Mouse (Mus musculus): ENCODE measurements at regions not wholly inside any gene's neighbourhood (a gene's known extent, or its start where the extent isn't known, plus 50 kb on each side); places are given as distances from the start of the nearest gene placed in this dataset.

DNA sequence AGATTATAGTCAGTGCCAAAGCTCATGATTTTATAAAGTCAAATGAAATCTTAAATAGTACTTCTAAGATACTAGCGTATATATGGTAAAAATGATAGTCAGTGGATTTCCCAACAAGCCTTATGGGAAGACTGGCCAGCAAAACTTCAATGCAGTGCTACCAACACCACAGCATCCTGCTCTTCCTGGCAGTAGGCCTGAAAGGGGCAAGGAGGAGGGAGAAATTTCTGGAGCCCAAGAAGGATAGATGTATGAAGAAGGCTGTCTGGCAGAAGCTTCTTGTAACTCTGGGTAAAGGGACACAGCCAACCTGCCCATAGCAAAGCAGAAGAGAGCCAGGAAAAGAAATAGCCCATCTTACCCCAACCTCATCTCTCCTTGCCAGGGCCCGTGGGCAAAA lies 209.0 kb upstream of the Tsc22d2 start:
- no peak for ATAC-seq (replicated peaks; ENCODE audit: insufficient number of reproducible peaks, low FRiP score, low TSS enrichment, low read depth)
- DNase-seq (ENCODE audit: low spot score) = no peak
- Histone ChIP-seq H3K9me3 (replicated peaks; ENCODE audit: control insufficient read depth, low read length) (no peaks in the 10 kb centered on the region), H3K27me3 (ENCODE audit: control insufficient read depth, insufficient read depth, low read length) (no peaks in the 10 kb centered on the region), H3K36me3 (replicated peaks; ENCODE audit: control insufficient read depth, insufficient read depth, low read depth, low read length) (no peaks in the 10 kb centered on the region), H3K4me3 (ENCODE audit: low read depth, low read length) (no peak overlapping the region), H3K4me2 (ENCODE audit: low read depth, low read length) (no peak overlapping the region), H3K27ac (replicated peaks; ENCODE audit: low read depth, low read length) (no peak overlapping the region), H3K9ac (replicated peaks; ENCODE audit: low read length) (no peak overlapping the region), H3K4me1 (ENCODE audit: control insufficient read depth, insufficient read depth, low read length) (no peaks in the 10 kb centered on the region)
- 90% methylated on average over 2 of the region's 2 CpGs for WGBS

DNA sequence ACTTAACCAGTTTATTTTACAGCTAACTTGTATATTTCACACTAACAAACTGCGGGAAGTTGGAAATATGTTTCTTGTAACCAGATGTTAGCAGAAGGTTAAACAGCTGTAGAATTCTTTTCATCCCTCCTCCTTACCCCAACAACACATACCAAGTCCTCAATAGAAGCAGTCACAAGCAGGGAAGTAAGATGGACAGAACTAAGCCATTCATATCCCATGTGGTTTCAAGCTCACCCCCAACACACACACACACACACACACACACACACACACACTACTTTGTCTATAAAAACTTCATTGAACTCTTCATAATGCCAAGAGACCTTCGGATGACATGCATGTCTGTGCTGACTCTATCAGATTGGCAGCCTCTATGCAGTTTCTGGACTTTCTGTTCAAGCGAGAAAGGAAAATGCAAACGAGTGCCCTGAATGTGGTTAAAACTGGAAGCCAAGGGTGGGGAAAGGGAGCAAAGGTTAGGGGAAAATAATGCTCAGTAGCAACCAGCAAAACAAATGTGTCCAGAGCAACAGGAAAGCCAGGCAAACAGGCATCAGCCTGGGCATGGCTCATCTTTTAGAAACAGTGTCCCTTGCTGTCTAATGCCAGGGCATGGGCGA lies 207.6 kb upstream of the Tsc22d2 start:
- Histone ChIP-seq H3K9me3 (replicated peaks; ENCODE audit: control insufficient read depth, low read length) (no peaks in the 10 kb centered on the region), H3K4me3 (ENCODE audit: low read depth, low read length) (no peak overlapping the region), H3K27ac (replicated peaks; ENCODE audit: low read depth, low read length) (no peak overlapping the region), H3K4me2 (ENCODE audit: low read depth, low read length) (no peak overlapping the region), H3K36me3 (replicated peaks; ENCODE audit: control insufficient read depth, insufficient read depth, low read depth, low read length) (no peaks in the 10 kb centered on the region), H3K27me3 (ENCODE audit: control insufficient read depth, insufficient read depth, low read length) (no peaks in the 10 kb centered on the region), H3K4me1 (ENCODE audit: control insufficient read depth, insufficient read depth, low read length) (no peaks in the 10 kb centered on the region), H3K9ac (replicated peaks; ENCODE audit: low read length) (no peak overlapping the region)
- 67% methylated on average over 5 of the region's 5 CpGs for WGBS
- no peak for DNase-seq (ENCODE audit: low spot score)
- ATAC-seq (replicated peaks; ENCODE audit: insufficient number of reproducible peaks, low FRiP score, low TSS enrichment, low read depth) = no peak

DNA sequence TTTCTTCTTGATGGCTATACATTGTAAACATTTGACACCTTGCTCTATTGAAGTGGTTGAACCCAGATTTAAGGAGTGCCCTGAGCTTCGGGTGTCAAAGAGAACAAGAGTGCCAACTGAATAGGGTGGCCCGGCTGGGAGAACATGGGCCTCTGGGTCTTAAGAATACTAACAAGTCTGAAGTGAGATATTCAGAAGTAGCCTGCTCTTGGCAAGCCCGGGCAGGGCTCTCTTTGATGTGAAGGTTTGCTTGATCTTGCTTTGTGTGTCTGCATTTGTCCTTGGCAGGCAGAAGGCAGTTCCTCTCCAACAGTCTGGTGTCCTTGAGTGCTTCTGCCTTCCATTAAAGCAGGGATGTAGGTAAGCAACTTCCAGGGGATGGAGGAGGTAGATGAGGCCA lies 203.5 kb upstream of the Tsc22d2 start:
- Histone ChIP-seq H3K9ac (replicated peaks; ENCODE audit: low read length) (no peak overlapping the region), H3K9me3 (replicated peaks; ENCODE audit: control insufficient read depth, low read length) (no peaks in the 10 kb centered on the region), H3K4me2 (ENCODE audit: low read depth, low read length) (no peak overlapping the region), H3K36me3 (replicated peaks; ENCODE audit: control insufficient read depth, insufficient read depth, low read depth, low read length) (no peaks in the 10 kb centered on the region), H3K4me3 (ENCODE audit: low read depth, low read length) (no peak overlapping the region), H3K4me1 (ENCODE audit: control insufficient read depth, insufficient read depth, low read length) (no peaks in the 10 kb centered on the region), H3K27ac (replicated peaks; ENCODE audit: low read depth, low read length) (no peak overlapping the region), H3K27me3 (ENCODE audit: control insufficient read depth, insufficient read depth, low read length) (no peaks in the 10 kb centered on the region)
- peak; percentile 10 for DNase-seq (ENCODE audit: low spot score)
- ATAC-seq (replicated peaks; ENCODE audit: insufficient number of reproducible peaks, low FRiP score, low TSS enrichment, low read depth) = no peak
- WGBS = 77% methylated on average over 3 of the region's 3 CpGs

DNA sequence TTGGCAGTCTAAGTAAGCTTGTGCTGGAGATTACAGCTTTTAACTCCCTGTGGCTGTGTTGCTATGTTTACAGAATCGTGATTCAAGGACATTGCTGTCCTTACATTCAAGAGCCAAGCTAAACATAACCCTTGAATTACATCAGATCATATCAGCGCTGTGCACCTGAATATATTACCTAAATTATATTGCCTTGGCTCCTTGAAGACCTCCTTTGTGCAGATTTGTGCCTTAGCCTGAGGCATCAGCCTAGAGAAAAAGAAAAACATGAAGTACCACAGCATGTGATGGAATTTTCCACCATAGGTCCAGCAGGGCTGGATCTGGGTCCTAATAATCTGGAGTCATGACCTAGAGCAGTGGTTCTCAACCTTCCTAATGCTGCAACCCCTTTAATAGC lies 189.8 kb upstream of the Tsc22d2 start:
- no peaks in the 10 kb centered on the region for H3K4me1 ChIP-seq (ENCODE audit: control insufficient read depth, insufficient read depth, low read length)
- no peak overlapping the region for H3K4me2 ChIP-seq (ENCODE audit: low read depth, low read length)
- WGBS = 85% methylated on average over 2 of the region's 2 CpGs
- H3K27ac ChIP-seq (replicated peaks; ENCODE audit: low read depth, low read length) = no peak overlapping the region
- no peak overlapping the region for H3K9ac ChIP-seq (replicated peaks; ENCODE audit: low read length)
- H3K4me3 ChIP-seq (ENCODE audit: low read depth, low read length) = no peak overlapping the region
- DNase-seq (ENCODE audit: low spot score) = no peak
- no peak for ATAC-seq (replicated peaks; ENCODE audit: insufficient number of reproducible peaks, low FRiP score, low TSS enrichment, low read depth)
- H3K27me3 ChIP-seq (ENCODE audit: control insufficient read depth, insufficient read depth, low read length) = no peaks in the 10 kb centered on the region
- no peaks in the 10 kb centered on the region for H3K9me3 ChIP-seq (replicated peaks; ENCODE audit: control insufficient read depth, low read length)
- H3K36me3 ChIP-seq (replicated peaks; ENCODE audit: control insufficient read depth, insufficient read depth, low read depth, low read length) = no peaks in the 10 kb centered on the region

DNA sequence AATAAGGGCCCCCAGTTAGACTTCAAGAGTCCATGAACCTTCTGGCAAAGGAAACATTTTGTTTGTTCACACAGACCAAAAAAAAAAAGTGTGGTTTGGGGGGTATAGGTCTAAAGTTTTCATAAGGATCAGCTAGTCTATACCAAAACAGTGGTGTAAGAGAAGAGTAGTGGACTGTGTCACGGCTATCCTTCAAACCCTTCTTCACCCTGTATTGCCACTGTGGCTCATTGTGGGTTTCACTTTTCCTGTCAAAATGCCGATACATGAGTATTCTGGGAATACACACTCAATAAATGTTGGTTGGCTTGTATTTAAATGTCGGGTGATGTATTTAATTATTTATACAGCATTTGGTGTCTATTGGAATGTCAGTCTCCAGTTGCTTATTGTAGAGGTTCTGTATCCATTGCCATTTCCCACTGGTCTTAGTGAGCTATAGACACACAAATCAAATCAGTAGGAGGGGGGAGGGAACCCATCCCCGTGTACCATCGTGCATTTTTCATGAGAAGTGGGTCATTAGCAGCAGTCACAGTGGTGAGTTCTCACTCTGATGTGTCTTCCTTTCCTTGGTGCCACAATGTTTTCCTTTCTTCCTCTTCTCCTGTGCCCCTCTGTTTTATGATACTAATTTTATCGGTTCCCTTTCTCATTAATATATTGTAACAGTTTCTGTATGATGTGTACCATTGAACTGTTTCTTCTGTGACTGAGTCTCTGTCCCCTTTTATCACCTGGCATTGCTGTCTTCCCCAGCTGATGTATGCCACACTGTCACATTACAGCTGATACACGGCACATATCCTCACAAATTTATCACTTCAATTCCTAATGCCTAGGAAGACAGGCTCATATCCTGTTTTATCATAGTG lies 187.8 kb upstream of the Tsc22d2 start:
- Histone ChIP-seq H3K36me3 (replicated peaks; ENCODE audit: control insufficient read depth, insufficient read depth, low read depth, low read length) (no peaks in the 10 kb centered on the region), H3K27me3 (ENCODE audit: control insufficient read depth, insufficient read depth, low read length) (no peaks in the 10 kb centered on the region), H3K27ac (replicated peaks; ENCODE audit: low read depth, low read length) (no peak overlapping the region), H3K4me2 (ENCODE audit: low read depth, low read length) (no peak overlapping the region), H3K4me3 (ENCODE audit: low read depth, low read length) (no peak overlapping the region), H3K9me3 (replicated peaks; ENCODE audit: control insufficient read depth, low read length) (no peaks in the 10 kb centered on the region), H3K4me1 (ENCODE audit: control insufficient read depth, insufficient read depth, low read length) (no peaks in the 10 kb centered on the region), H3K9ac (replicated peaks; ENCODE audit: low read length) (no peak overlapping the region)
- 86% methylated on average over 7 of the region's 7 CpGs for WGBS
- ATAC-seq (replicated peaks; ENCODE audit: insufficient number of reproducible peaks, low FRiP score, low TSS enrichment, low read depth) (no peak), DNase-seq (ENCODE audit: low spot score) (no peak)

DNA sequence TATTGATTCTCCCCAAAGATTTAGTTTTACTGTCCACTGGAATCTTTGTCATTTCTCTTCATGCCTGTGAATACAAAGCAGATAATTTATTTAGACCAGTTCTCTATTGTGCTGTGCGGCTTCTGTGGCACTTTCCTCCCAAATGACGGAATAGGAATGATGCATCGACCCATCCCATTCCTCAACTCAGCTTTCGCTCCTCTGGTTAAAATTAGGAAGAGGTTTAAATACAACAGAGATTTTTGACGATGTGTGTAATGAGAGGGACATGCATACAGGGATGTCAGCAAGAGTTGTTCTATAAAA lies 187.2 kb upstream of the Tsc22d2 start:
- no peak overlapping the region for H3K4me3 ChIP-seq (ENCODE audit: low read depth, low read length)
- H3K9me3 ChIP-seq (replicated peaks; ENCODE audit: control insufficient read depth, low read length) = no peaks in the 10 kb centered on the region
- H3K27ac ChIP-seq (replicated peaks; ENCODE audit: low read depth, low read length) = no peak overlapping the region
- no peaks in the 10 kb centered on the region for H3K4me1 ChIP-seq (ENCODE audit: control insufficient read depth, insufficient read depth, low read length)
- DNase-seq (ENCODE audit: low spot score) (no peak), ATAC-seq (replicated peaks; ENCODE audit: insufficient number of reproducible peaks, low FRiP score, low TSS enrichment, low read depth) (no peak)
- no peaks in the 10 kb centered on the region for H3K27me3 ChIP-seq (ENCODE audit: control insufficient read depth, insufficient read depth, low read length)
- 77% methylated on average over 5 of the region's 5 CpGs for WGBS
- no peak overlapping the region for H3K4me2 ChIP-seq (ENCODE audit: low read depth, low read length)
- H3K36me3 ChIP-seq (replicated peaks; ENCODE audit: control insufficient read depth, insufficient read depth, low read depth, low read length) = no peaks in the 10 kb centered on the region
- H3K9ac ChIP-seq (replicated peaks; ENCODE audit: low read length) = no peak overlapping the region

DNA sequence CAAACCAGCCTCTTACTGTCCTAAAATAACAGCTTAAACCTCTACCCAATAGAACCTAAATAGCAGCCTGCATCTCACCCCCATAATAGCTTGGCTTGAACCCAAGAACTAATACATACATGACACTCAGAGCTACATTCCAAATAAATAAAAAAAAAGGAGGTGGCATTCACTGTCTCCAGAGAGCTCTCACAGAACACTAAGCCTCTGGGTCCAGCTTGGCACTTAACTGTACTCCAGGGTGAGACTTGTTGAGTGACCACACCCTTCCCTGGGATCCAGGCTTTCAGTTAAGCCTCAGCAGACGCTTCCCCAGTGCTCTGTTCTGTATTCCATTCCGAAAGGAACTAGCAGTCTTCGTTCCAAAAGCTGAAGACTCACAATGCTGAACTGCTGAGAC lies 186.3 kb upstream of the Tsc22d2 start:
- Histone ChIP-seq H3K27me3 (ENCODE audit: control insufficient read depth, insufficient read depth, low read length) (no peaks in the 10 kb centered on the region), H3K4me2 (ENCODE audit: low read depth, low read length) (no peak overlapping the region; the same call in 1 of the 2 replicates), H3K36me3 (replicated peaks; ENCODE audit: control insufficient read depth, insufficient read depth, low read depth, low read length) (no peaks in the 10 kb centered on the region), H3K4me1 (ENCODE audit: control insufficient read depth, insufficient read depth, low read length) (no peaks in the 10 kb centered on the region), H3K9me3 (replicated peaks; ENCODE audit: control insufficient read depth, low read length) (no peaks in the 10 kb centered on the region), H3K9ac (replicated peaks; ENCODE audit: low read length) (no peak overlapping the region), H3K4me3 (ENCODE audit: low read depth, low read length) (no peak overlapping the region), H3K27ac (replicated peaks; ENCODE audit: low read depth, low read length) (no peak overlapping the region)
- 61% methylated on average over 3 of the region's 3 CpGs for WGBS
- DNase-seq (ENCODE audit: low spot score) (no peak), ATAC-seq (replicated peaks; ENCODE audit: insufficient number of reproducible peaks, low FRiP score, low TSS enrichment, low read depth) (no peak)

DNA sequence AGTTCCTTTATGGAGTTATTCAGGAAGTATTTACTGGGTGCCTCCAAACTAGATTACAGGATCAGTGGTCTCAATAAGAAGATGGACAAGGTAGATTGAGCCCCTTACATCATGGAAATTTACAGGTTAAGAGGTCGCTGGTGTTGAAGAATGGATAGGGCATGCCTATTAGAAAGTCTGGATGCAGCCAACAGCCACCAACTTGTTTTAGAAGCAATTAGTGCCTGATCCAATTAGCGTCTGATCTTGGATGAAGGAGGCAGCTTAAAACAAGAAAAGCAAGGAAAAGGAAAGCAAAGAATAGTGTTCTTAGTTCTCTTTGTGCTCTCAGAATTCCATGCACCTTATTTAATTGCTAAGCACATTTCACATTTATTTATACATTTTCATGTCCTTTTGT lies 182.8 kb upstream of the Tsc22d2 start:
- Histone ChIP-seq H3K4me2 (ENCODE audit: low read depth, low read length) (no peak overlapping the region), H3K36me3 (replicated peaks; ENCODE audit: control insufficient read depth, insufficient read depth, low read depth, low read length) (no peaks in the 10 kb centered on the region), H3K9ac (replicated peaks; ENCODE audit: low read length) (no peak overlapping the region), H3K27ac (replicated peaks; ENCODE audit: low read depth, low read length) (no peak overlapping the region), H3K9me3 (replicated peaks; ENCODE audit: control insufficient read depth, low read length) (no peaks in the 10 kb centered on the region), H3K4me3 (ENCODE audit: low read depth, low read length) (no peak overlapping the region), H3K27me3 (ENCODE audit: control insufficient read depth, insufficient read depth, low read length) (no peaks in the 10 kb centered on the region), H3K4me1 (ENCODE audit: control insufficient read depth, insufficient read depth, low read length) (no peaks in the 10 kb centered on the region)
- WGBS = 54% methylated on average over 2 of the region's 2 CpGs
- no peak for ATAC-seq (replicated peaks; ENCODE audit: insufficient number of reproducible peaks, low FRiP score, low TSS enrichment, low read depth)
- DNase-seq (ENCODE audit: low spot score) = no peak

Data from embryonic facial prominence, embryonic 11.5 days (tissue).